Mouse (Mus musculus) gastrocnemius, adult 2 months (tissue): ENCODE results near the gene Cenpp. TPM values are rescaled to one million over a fixed set of nuclear protein-coding genes. Genes with fewer than 3 reads are reported as not detected.

Experiments
- DNase-seq: peaks from one replicate; pipeline ENCODE4 v3.0.0; 2022
- H3K27ac ChIP-seq: fragments of 200-600 bp; 2 replicates; pipeline ENCODE4 v1.8.1; 2022; ENCODE audit warnings: mild to moderate bottlenecking
- H3K4me3 ChIP-seq: fragments of 200-600 bp; 2 replicates; pipeline ENCODE4 v1.8.1; 2022; ENCODE audit warnings: mild to moderate bottlenecking, moderate library complexity
- CTCF ChIP-seq: fragments of 200-600 bp; IDR thresholded peaks from 2 replicates; pipeline ENCODE4 v1.8.1; 2022; ENCODE audit warnings: antibody characterized with exemption, mild to moderate bottlenecking, moderate library complexity
- intact Hi-C: fragments of 180-260 bp; cut with DNase I; formaldehyde crosslinking; loops from one replicate; pipeline ENCODE4 v1.15.1; 2025
- total RNA-seq, 2 experiments: library from RNA; stranded (reverse); gene quantifications; 2 replicates each; pipeline ENCODE4 v1.2.3; 2021

Cenpp gene
- total RNA-seq, 2 experiments from 2014 or later: 0.79 to 0.86 TPM

DNA sequence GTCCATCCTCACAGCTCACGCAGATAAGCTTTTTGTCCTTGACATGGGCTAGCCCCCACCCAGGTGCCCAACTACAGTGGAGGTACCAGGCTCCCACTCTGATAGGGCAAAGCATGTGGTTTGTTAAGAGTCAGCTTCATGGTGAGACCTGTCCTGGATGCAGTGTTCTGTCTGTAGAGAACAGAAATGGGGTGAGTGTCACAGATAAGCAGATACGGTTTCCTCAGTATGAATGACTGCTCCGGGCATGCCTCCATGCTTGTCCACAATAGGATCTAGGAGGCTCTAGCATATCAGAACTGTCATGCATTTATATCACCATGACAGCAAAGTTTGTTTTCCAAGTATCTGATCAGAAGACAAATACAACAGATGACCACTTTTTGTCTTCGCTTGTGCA, 186.7 kb downstream of the Cenpp start:
- Histone ChIP-seq H3K4me3 (no peak overlapping the region), H3K27ac (peak overlapping the region; percentile 80)
- no peak for TF ChIP-seq CTCF
- intact Hi-C loops: no loop called here
- DNase-seq: no peak

DNA sequence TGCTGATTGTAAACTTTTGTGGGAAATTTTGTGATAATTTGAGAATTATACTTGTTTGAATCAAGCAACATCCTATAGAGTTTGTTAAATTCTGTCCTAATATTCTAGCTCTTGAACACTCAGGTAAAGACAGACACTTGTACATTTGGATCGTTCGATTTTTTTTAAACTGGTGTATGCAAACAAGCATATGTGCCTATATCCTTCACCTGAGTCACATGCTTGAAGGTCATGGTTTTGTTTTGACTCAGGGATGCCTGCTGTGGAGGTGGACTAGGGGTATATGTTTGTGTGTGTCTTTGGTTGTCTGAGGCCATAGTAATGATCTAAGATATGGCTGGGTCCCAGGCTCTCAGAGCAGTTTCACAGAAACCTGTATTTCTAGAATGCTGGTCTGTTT, 189.7 kb downstream of the Cenpp start:
- H3K27ac ChIP-seq: peak overlapping the region; percentile 79
- H3K4me3 ChIP-seq: no peak overlapping the region
- no peak for TF ChIP-seq CTCF
- intact Hi-C loops: no loop called here
- DNase-seq: no peak

DNA sequence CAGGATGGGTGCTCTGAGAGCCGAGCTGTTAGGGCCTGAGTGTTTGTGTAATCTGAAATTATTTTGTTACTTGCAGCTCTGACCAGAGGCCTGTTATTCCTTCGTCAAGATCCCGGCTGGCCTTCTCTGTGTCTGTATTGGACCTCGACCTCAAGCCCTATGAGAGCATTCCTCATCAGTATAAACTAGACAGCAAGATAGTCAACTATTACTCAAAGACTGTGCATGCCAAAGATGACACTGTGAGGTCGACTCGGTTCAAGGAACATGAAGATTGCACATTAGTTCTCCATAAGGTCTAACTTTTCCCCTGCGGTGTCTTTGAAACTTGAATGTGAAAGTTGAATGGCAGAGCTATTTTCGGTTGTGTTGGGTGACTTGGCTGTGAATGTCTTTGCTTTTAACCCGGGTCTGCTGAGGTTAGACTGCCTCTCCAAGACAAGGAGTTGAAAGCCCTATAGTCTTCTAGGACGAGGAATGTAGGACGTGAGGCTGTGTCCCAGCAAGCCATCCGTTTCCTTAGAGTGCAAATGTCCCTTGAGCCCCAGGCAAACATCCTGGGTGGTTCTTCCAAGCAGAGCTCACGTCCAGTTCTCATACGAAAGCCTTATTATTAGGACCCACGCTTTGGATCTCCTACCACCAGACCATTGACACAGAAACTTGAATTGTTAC, 191.0 kb downstream of the Cenpp start:
- Histone ChIP-seq H3K27ac (peak overlapping the region; percentile 79), H3K4me3 (no peak overlapping the region)
- DNase-seq: peak; percentile 55
- intact Hi-C loops: no loop called here
- TF ChIP-seq CTCF: no peak

DNA sequence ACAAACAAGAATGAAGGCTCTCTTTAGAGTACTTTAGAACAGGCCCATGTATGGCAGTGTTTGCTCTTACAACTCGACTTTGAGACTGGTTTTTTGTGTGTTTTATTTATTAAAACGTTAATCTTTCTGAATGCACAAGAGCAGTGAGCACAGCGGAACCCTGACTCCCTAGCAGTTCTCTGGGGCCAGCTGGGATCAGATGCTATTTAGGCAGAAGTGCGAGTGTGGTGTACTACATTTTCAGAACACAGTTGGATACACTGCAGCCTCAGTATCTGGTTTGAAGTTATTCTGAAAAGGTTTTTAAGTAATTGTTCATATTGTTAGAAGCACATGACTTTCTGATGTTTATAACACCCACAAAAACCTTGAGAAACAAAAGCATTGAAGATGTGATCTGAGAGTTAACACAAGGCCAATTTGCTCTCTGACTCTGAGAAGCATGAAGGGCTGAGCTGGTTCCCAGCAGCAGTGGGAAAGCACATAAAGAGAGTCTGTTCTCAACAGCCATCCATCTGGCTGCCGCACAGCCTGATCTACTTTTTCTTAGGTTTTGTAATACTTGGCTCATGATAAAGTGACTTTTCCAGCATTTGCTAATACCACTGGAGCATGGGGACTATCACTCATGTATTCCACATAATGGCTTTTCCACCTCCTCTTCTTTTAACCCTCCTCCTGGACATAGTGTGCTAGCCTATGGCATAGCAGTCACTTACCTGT, 191.7 kb downstream of the Cenpp start:
- peak; percentile 60 for DNase-seq
- intact Hi-C loops: no loop called here
- no peak for TF ChIP-seq CTCF
- Histone ChIP-seq H3K4me3 (no peak overlapping the region), H3K27ac (peak overlapping the region; percentile 79)

DNA sequence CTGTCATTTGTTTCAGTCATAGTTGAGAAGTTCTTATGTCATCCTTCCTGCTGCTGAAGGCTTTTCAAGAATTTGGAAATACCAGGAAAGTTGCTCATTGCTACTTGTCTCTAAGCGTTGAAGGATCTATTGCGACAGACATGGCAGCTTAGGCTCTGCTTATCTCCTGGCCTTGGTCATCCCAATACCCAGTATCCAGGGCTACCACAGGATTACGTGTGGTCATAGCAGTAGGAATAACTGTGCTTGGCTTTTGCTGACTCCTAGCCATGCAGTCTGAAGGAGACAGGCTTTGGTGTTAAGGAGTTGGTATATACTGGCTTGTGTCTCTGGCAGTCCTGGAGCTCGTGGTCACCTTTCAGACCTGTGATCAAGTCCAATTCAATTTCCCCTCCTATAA, 192.3 kb downstream of the Cenpp start:
- peak overlapping the region; percentile 79 for H3K27ac ChIP-seq

DNA sequence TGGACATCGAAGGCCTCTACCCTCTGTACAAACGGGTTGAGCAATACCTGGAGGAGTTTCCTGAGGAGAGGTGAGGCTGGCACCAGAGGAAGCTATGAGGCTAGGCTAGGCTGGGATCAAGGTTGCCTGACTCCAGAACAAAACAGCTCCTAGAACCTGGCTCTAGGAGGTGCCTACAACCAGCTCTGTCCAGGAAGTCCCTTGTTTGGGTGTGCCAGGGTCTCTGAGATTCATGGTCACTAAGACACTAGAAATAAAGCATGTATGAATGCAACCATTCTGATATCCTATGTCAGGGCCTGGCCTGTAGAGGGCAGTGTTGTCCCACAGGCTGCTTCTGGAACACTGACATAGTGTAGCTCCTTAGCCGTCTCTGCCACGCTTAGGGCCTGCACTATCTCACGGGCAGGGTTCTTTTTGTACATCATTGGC, 203.3 kb downstream of the Cenpp start:
- peak overlapping the region; percentile 69 for H3K27ac ChIP-seq
- intact Hi-C loops: loop anchor here (1.0 to 5.0 kb wide), 2 partner anchors 73 to 196 kb away; no protein-coding TSS in a partner anchor
- peak; percentile 90 for DNase-seq
- no peak overlapping the region for H3K4me3 ChIP-seq
- TF ChIP-seq CTCF: no peak; the same call in 1 of the 2 replicates

More for the DNA sequence above, 192.3 kb downstream of the Cenpp start:
- no peak overlapping the region for H3K4me3 ChIP-seq
- TF ChIP-seq CTCF: no peak
- no peak for DNase-seq
- intact Hi-C loops: no loop called here

DNA sequence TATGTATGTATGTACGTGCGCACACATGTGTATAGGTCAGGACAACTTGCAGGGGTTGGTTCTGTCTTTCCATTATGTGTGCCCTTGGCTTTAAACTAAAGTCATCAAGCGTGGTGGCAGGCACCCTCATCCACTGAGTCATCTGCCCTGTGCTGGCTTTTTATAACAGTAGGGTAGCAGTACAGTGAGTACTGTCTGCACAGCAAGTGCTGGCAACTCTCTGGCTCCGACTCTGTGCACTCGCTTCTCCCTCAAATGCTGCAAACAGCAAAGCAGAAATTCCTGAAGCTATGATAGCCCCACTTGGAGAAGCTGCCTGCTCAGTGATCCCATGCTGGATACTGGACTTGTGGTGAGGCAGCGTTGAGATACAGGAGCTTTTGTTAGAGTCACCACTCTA, 208.1 kb downstream of the Cenpp start:
- DNase-seq: no peak
- TF ChIP-seq CTCF: no peak
- Histone ChIP-seq H3K27ac (no peak overlapping the region), H3K4me3 (no peak overlapping the region)
- intact Hi-C loops: no loop called here

DNA sequence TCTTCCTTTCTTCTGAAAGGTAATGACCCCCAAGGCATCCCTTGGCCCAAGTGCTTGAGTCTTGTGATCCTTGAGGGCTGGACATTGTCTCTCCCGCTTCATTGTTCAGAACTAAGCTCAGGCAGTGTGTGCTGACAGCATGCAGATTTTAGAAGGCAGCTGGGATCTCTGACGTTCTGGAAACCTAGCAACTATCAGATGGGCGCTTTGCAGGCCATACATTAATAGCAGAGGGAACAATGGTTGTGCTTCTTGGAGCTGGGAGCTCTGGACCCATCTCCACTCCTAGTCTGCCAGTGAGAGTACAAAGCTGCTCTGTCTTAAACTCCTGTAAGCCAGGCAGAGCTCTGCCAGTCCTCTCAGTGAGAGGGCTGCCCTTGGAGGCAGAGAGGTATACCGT, 216.4 kb downstream of the Cenpp start:
- Histone ChIP-seq H3K4me3 (no peak overlapping the region), H3K27ac (no peak overlapping the region)
- no peak for TF ChIP-seq CTCF
- intact Hi-C loops: no loop called here
- no peak for DNase-seq

DNA sequence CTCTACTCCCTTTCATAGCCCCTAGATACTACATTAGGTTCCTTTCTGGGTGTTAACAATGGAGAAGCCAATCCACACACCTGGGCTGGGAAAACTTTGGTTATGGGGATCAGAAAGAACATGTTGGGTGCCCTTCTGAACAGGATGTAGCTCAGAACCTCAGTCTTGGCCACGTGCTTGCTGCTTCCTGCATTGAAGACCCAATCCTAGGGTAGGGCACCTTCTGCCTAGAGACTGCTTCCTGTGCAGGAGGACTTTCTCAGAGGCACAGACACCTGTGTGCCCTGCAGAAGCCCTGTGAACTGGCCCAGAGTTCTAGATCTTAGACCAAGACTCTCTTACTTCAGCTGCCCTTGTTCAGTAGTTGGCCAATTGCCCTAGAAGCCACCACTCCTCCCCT, 216.8 kb downstream of the Cenpp start:
- no peak for DNase-seq
- Histone ChIP-seq H3K27ac (no peak overlapping the region), H3K4me3 (no peak overlapping the region)
- no peak for TF ChIP-seq CTCF
- intact Hi-C loops: no loop called here

DNA sequence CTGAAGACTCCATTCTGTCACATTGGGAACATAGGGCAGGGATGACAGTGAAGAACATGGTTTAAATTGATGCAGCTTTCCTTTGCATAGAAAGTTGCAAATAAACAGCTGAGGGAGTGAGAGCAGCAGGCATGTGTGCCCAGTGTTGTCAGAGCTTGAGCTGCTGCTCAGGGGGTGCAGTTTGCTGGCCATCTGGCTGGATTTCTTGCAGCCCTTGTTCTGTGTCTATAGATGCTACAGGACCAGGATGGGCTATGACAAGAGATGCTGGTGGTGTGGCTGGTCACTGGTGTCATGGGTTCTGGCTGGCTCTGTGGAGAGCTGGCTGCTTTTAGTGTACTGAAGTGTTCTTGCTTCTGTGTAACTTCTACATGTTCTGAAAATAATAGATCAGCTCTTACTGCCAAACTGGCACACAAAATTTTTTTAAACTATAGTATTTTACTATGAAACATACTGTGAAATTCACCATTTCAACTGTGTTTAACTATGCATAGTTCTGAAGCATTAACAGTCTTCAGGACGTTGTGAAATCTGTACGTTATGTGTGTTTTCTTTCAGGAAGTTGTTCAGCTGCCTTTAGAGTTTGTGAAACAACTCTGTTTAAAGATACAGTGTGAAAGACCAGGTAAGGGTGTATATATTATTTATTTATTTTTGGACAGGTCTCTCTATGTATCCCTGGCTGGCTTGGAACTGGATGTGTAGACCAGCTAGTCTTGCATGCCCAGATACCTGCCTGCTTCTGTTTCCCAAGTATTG, 219.1 kb downstream of the Cenpp start:
- TF ChIP-seq CTCF: no peak
- no peak for DNase-seq
- intact Hi-C loops: no loop called here
- H3K4me3 ChIP-seq: no peak overlapping the region
- no peak overlapping the region for H3K27ac ChIP-seq

DNA sequence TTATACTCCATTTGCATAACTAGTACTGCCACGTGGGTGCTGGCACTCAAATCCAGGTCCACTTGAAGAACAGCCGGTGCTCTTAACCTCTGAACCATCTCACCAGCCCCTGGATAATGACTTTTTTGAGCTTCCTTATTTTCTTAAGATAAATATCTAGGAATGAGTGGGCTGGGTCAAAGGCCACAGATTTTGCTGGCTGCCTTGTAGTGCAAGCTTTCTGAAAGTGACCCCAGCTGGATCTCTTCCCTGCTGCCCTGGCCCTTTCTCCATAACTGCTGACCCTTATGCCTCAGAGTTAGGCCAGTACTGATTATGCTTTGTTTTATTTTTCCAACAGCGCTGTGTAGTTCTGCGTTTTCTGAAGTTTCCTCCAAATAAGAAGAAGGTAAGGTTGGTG, 222.1 kb downstream of the Cenpp start:
- no peak for TF ChIP-seq CTCF
- no peak for DNase-seq
- Histone ChIP-seq H3K4me3 (no peak overlapping the region), H3K27ac (no peak overlapping the region)
- intact Hi-C loops: no loop called here

DNA sequence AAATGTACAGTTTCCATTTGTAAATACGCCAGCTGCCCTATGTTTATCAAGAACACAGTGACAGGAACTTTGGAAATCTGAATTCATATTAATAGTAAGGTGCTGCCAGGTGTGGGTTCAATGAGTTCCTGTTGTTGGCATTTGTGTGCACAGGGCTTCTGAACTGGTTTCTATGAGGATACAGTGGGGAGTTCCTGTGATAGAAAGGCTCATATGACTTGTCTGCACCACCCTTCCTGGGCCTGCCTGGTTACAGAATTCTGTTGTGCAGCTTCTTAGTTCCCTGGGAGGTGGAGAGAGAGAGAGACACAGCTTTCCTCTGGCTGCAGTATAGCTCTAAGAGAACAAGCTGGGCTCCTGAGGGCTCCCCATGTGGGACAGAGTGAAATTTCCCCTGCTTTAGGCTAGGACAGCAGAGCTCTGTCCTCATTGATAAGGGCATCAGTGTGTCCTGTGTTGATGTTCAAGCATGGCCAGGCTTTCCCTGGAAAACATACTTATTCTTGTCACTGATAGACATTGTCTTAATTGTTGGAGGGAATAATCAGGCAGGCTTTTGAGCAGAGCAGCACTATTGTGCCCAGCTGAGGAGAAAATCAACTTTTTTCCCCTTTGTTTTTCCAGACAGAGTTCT, 224.4 kb downstream of the Cenpp start:
- Histone ChIP-seq H3K4me3 (no peak overlapping the region), H3K27ac (peak overlapping the region; percentile 71)
- intact Hi-C loops: no loop called here
- DNase-seq: no peak
- TF ChIP-seq CTCF: no peak

DNA sequence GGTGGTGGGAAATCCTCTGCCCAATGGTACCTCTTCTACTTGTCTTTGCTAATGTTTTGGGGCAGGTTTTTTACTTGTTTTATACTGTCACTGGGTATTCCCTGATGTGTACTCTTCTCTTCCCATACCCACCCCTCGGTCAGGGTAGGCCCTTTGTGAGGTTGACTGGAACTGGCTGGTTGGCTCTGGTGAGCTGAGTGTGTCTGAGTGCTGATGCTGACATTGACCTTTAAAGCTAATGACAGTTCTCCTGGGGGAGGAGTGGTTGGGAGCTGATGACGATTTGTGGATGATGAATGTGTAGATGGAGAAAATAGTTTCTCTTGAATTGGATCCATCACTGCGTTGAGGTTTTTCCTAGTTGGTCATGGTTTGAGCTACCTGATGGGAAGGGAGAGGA, 225.8 kb downstream of the Cenpp start:
- intact Hi-C loops: no loop called here
- Histone ChIP-seq H3K27ac (peak overlapping the region; percentile 56; the same call in 1 of the 2 replicates), H3K4me3 (no peak overlapping the region)
- no peak for DNase-seq
- no peak for TF ChIP-seq CTCF
